19 mouse cellular contexts compared by ENCODE assay signal in the genomic region with DNA sequence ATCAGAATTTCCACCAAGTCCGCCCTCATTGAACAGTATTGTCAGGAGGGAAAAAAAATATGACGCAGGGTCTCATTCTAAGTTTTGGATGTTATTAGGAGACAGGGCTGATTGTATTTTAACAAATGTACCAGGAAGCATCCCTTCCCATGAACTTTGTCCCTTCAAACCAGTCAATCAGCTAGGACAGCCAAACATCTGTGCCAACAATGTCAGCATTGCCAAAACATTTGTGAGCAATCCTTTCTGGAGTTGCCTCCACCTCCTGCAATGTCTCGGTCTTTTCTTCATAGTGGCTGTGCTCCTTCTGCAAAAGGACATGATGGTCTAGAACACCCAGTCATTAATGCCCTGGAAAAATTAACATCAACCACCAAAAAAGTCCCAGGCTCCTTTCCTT.
DNase-seq lines count a peak whose midpoint lies in the region; ATAC-seq lines count a peak whose summit lies in the region.
"Had no signal": no experiment of that assay in that cellular context is flagged by ENCODE, and none has a peak within 500 bp of the region (broad histone marks: within the 10 kb centered on the region; RNA-seq: fewer than 3 reads in every experiment).

No protein-coding gene starts in this region.

- no peak overlapping the region for H3K27ac ChIP-seq in heart, embryonic 12.5 days (ENCODE audit: poor library complexity, severe bottlenecking)
- H3K27ac ChIP-seq: embryonic facial prominence, embryonic 10.5 days; forebrain, embryonic 15.5 days; limb, embryonic 10.5 days; liver, embryonic 14.5 days; neural tube, embryonic 15.5 days had no signal

- DNase-seq in adrenal gland, adult 2 months: peak; percentile 64
- no peak for DNase-seq in adrenal gland, postnatal 4 days (ENCODE audit: low spot score in 2 of 2)
- peak; percentile 92 for DNase-seq in kidney, adult 9 months
- no peak for DNase-seq in kidney, postnatal 4 days
- peak; percentile 44 for DNase-seq in adrenal gland, postnatal 10 days
- DNase-seq in lung, postnatal 25 days (ENCODE audit: low spot score): peak; percentile 14
- DNase-seq in cerebellum, adult 8-10 months: no peak
- DNase-seq: cerebellum, adult 18-20 months; midbrain, embryonic 14.5 days; right cerebral cortex, postnatal 25 days; thymus, postnatal 14 days had no signal

- H3K4me3 ChIP-seq in heart, embryonic 12.5 days: no peak overlapping the region
- H3K4me3 ChIP-seq: embryonic facial prominence, embryonic 10.5 days; forebrain, embryonic 15.5 days; limb, embryonic 10.5 days; myocyte; neural tube, embryonic 15.5 days had no signal

- H3K36me3 ChIP-seq in heart, embryonic 12.5 days: no peaks in the 10 kb centered on the region
- H3K36me3 ChIP-seq: embryonic facial prominence, embryonic 10.5 days; forebrain, embryonic 15.5 days; limb, embryonic 10.5 days; neural tube, embryonic 15.5 days had no signal

- H3K4me2 ChIP-seq in heart, embryonic 12.5 days: no peak overlapping the region
- H3K4me2 ChIP-seq: forebrain, embryonic 15.5 days; neural tube, embryonic 15.5 days had no signal

- no peak overlapping the region for H3K9ac ChIP-seq in heart, embryonic 12.5 days
- H3K9ac ChIP-seq: forebrain, embryonic 15.5 days; liver, embryonic 14.5 days; neural tube, embryonic 15.5 days had no signal

- peaks cover 28% of the 10 kb centered on the region for H3K4me1 ChIP-seq in heart, embryonic 12.5 days (replicated peaks)

- H3K9me3 ChIP-seq in heart, embryonic 12.5 days (replicated peaks): no peaks in the 10 kb centered on the region
- H3K9me3 ChIP-seq: embryonic facial prominence, embryonic 10.5 days; forebrain, embryonic 15.5 days; limb, embryonic 10.5 days; neural tube, embryonic 15.5 days had no signal

- ATAC-seq in heart, embryonic 12.5 days (ENCODE audit: insufficient number of reproducible peaks, low FRiP score): no peak
- ATAC-seq: forebrain, embryonic 15.5 days had no signal

- no peaks in the 10 kb centered on the region for H3K27me3 ChIP-seq in heart, embryonic 12.5 days (replicated peaks)
- H3K27me3 ChIP-seq: CH12.LX; forebrain, embryonic 15.5 days; neural tube, embryonic 15.5 days had no signal

- 88% methylated on average over 3 of the region's 3 CpGs for WGBS in heart, embryonic 12.5 days

Comparison
In these comparisons a context has a peak if more than half of its experiments do, and no peak if none do; other contexts are left out.
1. DNase-seq: peak in adrenal gland, adult 2 months (single experiment), kidney, adult 9 months (single experiment), adrenal gland, postnatal 10 days (single experiment) and lung, postnatal 25 days (single experiment); none in adrenal gland, postnatal 4 days (0 of 2), kidney, postnatal 4 days (0 of 2) and cerebellum, adult 8-10 months (single experiment).